Mouse (Mus musculus) gastrocnemius, postnatal 36 days (tissue): ENCODE results near the gene Rnf25. TPM values are rescaled to one million over a fixed set of nuclear protein-coding genes. Genes with fewer than 3 reads are reported as not detected.

Experiments used
- DNase-seq, 2 experiments: peaks; one replicate each; pipeline ENCODE4 v3.0.0; 2022
- intact Hi-C: fragments of 180-260 bp; cut with DNase I; formaldehyde crosslinking; loops from one replicate; pipeline ENCODE4 v1.15.1; 2025
- long read RNA-seq, 2 experiments: library from polyadenylated mRNA; stranded (forward); transcript quantifications; one replicate each; pipeline ENCODE4 v2.0.0; 2021
- total RNA-seq, 2 experiments: library from RNA; stranded (reverse); gene quantifications; 2 replicates each; pipeline ENCODE4 v1.2.3; 2021

Gene Rnf25
- 10 to 100 TPM; 15.1 to 17.5 TPM for total RNA-seq
- long read RNA-seq, experiment 1: 0 reads
- long read RNA-seq, experiment 2, partial matches to known transcripts: 0 of 1 reads
- long read RNA-seq, experiment 2, other reads (novel, unspliced or antisense): 1 of 1 reads

DNA sequence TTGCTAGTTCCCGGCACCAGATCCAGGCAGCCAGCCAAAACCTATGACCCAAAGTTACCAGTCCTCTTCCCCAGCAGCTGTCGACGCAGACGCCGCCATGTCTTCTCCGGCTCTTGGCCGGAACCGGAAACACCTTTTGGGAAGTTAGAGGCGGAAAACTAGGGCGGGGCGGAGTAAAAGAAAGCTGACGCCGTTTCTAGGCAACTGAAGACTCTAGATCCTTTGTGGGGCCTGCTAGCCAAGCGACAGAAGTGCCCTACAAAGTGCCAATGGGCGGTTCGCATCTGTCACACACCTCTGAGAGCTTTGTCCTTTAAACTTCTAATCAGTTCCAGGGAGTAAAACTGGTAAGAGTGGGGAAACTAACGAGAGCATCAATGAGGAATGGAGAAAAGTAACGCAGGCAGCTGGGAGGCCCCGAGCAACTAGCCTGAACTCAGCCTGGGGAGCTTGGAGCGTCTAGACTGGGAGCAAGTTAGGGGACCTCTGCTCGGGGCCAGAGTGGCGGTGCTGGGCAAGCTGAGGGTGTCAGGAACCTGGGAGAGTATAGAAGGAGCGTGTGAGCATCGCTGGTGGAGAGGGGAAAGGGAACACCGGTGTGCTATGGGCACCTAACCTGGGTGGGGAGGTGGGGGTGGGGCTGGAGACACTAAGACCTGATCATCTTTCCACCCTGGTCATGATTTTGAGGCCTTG, at the start of gene Rnf25, which contains the start of gene Stk36:
TSS of gene Rnf25 (minus strand) at position 131 of the 696 bp plus-strand sequence.
TSS of gene Stk36 (plus strand) at position 179 of the 696 bp plus-strand sequence.
- intact Hi-C loops: loop anchor here (5.0 kb wide), 1 partner anchor 161 kb away; no protein-coding TSS in a partner anchor
- DNase-seq: peak; percentile 73 to 75

DNA sequence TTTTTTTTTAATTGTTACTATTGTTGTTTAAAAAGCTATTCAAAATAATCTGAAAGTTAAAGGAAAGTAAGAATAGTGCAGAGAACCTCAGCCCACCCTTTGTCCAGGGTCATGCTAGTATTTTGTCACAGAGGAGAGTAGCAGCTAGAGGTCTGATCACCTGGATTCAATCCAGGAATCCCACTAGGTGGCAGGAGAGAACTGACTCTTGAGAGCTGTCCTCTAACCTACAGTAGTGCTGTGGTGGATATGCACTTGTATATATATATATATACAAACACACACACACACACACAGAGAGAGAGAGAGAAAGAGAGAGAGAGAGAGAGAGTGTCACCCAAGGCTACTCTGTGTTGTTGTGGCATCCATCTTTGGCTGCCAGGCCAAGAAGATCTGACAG, 42.7 kb upstream of the Rnf25 start:
- intact Hi-C loops: no loop called here
- no peak for DNase-seq

DNA sequence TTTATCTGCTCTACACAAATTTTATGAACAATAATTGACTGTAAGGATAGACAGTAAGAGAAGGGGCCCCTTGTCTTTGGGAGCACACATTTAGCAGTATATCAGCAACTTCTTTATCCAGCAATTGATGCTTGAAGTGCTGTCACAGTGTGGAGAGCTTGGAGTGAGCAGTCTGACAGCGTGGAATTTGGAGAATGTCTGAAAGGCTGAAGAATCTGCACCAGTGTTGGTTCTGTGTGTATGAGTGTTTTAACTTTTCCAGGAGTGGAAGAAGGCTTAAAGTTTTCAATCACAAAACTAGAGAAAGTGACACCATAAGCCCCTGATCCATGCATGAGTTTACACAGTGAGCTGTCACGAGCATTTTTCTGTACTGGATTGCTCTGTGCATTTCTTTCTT, 42.3 kb upstream of the Rnf25 start:
- intact Hi-C loops: no loop called here
- no peak for DNase-seq

DNA sequence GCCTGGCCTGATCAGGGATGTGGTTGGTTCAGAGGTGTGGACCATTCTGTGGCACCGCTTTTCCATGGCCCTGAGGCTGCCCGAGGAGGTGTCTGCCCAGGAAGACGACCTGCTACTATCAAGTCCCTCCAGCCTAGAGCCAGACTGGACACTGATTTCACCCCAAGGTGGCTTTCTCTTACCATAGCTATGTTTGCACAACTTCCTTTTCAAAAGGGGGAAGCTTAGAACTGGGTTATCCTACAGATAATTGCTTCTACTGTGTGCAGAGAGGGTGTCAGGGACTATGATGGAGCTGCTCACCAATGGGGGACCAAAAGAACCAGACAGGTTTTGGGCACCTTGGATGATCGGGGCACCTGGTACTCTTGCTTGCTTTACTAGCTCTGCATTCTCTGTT, 31.5 kb upstream of the Rnf25 start:
- intact Hi-C loops: no loop called here
- no peak for DNase-seq

DNA sequence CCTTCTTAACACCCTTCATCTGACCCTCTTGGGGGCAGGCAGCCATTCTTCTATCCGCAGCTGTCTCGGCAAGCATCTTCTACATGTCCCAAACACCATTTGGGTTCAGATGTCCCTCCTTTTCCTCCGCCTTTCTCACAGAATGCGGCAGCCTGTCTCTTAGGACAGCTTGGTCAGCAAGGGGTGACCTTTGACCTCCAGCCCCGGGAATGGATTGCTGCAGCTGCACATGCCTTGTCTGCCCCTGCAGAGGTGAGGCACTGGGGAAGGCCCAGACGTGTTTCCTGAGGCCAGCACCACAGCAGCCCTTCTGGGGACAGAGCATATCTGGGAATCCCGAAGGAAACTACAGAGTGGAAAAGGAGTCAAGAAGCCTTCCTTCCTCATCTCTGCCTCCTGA, 26.8 kb upstream of the Rnf25 start:
- intact Hi-C loops: no loop called here
- no peak for DNase-seq

DNA sequence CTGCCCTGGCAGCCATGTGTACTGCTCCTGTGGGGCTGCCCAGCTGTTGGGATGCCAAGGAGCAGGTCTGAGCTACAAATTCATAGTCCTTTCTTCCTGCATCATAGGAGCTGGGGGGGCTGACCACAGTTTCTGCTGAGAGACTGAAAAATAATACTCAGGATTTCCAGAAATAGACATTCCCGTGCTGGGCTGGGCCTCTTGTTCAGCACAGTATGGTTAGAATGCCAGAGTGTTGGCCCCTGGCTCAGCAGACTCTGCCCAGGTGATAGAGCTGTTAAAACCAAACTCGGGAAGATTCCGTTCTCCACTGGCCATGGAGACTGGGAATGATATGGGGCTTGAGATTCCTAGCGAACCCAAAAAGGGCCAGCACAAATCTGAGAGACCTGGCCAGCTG, 24.9 kb upstream of the Rnf25 start:
- intact Hi-C loops: no loop called here
- DNase-seq: no peak

DNA sequence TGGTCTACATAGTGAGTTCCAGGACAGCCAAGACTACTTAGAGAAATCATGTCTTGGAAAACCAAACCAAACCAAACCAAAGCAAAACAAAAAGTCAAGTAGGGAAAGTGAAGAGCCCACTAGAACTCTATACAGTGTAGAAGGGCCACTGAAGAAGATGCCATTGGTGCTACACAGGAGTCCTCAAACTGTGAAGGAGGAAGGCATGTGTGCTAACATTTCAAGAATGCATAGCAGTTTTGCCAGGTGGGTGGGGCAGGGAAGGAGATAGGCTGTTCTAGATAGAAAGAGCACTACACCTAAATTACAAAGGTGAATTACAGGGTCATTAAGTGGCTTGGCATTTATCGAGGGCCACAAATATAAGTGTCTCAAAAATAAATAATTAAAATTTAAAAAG, 23.0 kb upstream of the Rnf25 start:
- no peak for DNase-seq
- intact Hi-C loops: no loop called here

DNA sequence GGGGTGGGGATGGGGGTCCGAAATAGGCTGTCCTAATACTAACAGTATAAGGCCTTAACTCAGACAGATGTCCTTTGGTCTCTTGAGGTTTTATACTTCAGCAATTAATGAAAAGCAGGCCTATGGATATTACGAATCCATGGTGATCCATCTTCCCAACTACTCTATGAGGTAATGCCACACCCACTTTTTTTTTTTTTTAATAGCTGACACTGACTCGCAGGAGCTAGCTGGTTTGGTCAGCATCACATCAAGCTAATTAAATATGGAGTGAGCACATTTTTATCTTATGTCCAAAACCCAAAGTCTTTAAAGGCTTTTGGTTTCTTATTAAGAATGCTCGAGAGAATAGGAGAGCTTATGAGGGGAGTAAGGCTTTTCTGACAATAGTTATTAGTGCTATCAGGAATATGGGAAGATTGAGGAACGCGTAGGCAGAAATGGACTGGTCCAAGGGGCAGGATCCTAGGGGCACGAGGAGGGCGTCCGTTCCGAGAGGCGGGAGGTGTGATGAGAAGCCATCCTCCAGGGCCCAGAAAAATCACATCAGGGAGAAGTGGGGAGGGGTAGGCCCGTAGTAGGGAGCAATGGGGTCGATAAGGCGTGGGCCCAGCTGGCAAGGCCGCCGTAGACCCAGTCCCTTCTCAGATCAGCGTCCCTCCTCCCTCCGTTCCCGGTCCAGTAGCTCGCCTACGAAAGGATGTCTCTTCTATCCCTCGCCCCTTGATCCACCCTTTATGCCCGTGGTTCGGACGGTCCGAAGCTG, 513 bp downstream of the Rnf25 start:
- intact Hi-C loops: loop anchor here (5.0 kb wide), 1 partner anchor 162 kb away; no protein-coding TSS in a partner anchor
- DNase-seq: no peak

DNA sequence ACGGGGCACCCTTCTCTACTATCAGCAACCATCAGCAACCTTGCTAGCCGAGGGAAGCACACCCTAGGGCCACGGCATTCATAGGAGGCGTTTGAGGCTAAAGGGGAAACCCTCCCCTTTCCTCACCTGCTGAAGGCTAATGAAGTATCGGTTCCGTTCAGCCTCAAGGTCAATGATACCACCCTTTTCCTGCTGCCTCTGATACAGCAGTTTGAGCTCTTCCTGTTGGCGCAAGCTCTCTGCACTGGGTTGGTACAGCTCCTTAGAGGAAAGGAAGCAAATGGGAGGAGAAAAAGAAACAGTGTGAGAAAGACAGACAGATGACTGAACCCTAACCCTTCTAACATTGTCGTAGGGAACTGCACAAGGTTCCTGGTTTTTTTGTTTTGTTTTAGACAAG, 6.8 kb downstream of the Rnf25 start:
- DNase-seq: no peak
- intact Hi-C loops: no loop called here

DNA sequence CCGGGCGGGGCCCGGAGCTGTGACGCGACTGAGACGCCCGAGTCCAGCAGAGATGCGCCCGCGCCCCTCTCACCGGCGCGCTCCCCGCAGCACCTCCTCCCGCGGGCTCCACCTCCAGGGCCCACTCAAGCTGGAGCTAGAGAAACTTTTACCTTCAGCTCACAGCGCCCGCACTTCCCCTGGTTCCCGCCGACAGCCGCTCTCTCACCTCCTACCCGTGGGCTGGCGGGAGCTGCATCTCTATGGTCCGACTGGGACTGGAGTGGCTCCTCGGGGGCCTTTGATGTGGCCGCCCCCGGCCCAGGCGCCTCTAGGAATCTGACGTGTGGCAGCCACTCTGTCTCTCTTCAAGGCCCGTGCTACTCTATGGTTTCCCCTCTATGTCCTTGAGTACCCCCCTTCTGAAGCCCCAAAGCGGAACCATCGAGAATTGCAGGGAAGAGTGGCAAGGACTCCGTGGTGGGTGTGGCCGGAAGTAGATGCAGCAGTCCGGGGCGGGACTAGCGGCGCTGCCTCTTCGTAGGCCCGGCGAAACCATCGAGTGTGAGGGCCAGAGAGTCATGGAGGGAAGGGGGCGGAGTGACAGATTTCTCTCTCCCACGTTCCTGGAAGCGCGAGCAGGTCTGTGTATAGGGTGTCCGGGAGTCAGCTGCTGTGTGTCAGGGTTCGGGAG, 13.3 kb downstream of the Rnf25 start, which contains the start of the genes Zfp142 and Bcs1l:
TSS of gene Zfp142 (minus strand) at position 474 of the 673 bp plus-strand sequence.
TSS of gene Bcs1l (plus strand) at position 517 of the 673 bp plus-strand sequence.
- DNase-seq: peak; percentile 96 to 99
- intact Hi-C loops: no loop called here

DNA sequence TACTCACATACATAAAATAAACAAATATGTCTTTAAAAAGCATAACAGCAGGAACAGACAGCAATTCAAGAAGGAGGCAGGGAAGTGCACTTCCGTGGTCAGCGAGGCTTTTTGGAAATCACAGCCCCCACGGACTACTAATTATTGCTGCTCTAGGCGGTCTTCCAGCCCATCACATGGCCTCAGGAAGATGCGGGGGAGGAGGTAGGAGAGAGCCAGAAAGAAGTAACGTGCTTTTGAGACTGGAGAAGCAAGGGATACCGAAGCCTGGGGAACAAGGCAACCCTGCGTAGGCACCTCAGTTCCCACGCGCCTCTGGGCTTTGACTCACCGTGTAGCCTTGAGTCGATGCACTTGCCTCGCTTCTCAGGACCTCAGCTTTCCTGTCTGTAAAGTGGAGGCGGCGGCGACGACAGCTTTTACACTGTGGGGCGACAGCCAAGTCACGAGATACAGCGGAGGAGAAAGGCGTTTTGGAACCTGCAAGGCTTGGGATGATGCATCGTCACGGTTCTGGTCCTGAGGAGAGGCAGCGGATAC, 13.9 kb downstream of the Rnf25 start:
- intact Hi-C loops: no loop called here

DNA sequence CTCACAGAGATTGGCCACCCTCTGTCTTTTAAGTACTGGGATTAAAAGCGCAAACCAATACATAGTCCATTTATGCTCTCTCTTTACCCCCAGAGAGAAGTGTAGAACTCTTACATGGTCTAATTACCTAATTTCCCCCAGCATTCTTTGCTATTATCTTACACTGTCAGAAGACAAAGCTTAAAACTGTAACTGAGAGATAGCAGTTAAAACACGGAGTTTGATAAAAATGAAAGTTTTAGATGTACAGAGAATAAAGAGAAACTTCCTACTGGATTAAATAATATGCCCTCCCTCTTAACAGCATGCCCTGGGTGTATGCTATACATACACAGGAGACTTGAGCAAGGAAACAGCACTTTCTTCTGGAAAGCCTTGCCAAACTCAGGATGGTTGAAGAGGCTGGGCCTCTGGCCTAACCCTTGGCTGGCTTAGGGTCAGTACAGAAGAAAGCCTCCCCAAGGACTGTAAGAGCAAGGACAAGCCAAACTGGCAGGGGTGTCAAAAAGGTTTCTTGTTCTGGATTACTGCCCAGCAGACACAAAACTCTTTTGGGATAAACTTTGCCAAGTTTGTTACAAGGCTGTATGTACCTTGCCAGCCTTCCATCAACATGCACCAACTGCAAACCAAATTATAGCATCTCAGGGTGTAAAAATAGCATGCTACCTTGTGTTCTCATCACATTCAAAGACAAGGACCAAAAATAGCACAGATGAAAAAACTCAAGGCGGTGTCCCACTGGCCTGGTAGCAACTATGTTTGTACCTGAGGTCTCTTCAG, 16.4 kb downstream of the Rnf25 start:
- DNase-seq: no peak
- intact Hi-C loops: no loop called here

More for the DNA sequence above, 13.9 kb downstream of the Rnf25 start:
- no peak for DNase-seq

DNA sequence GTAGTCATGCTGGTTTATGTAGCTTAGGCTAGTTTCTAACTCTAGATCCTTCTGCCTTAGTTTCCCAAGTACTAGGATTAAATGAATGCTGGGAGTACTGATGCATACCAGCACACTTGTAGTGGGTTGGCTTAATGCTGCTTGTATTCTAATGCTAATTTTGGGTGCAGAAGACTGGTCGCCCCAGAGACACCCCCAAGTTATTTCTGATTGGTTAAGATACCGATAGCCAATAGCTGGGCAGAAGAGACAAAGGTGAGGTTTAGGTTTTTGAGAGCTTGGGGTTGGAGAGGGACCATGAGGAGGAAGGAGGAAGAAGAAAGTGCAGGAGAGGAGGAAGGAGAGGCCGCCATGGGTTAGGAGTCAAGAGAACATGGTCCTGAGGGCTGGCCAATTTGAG, 18.6 kb downstream of the Rnf25 start:
- DNase-seq: no peak
- intact Hi-C loops: no loop called here

DNA sequence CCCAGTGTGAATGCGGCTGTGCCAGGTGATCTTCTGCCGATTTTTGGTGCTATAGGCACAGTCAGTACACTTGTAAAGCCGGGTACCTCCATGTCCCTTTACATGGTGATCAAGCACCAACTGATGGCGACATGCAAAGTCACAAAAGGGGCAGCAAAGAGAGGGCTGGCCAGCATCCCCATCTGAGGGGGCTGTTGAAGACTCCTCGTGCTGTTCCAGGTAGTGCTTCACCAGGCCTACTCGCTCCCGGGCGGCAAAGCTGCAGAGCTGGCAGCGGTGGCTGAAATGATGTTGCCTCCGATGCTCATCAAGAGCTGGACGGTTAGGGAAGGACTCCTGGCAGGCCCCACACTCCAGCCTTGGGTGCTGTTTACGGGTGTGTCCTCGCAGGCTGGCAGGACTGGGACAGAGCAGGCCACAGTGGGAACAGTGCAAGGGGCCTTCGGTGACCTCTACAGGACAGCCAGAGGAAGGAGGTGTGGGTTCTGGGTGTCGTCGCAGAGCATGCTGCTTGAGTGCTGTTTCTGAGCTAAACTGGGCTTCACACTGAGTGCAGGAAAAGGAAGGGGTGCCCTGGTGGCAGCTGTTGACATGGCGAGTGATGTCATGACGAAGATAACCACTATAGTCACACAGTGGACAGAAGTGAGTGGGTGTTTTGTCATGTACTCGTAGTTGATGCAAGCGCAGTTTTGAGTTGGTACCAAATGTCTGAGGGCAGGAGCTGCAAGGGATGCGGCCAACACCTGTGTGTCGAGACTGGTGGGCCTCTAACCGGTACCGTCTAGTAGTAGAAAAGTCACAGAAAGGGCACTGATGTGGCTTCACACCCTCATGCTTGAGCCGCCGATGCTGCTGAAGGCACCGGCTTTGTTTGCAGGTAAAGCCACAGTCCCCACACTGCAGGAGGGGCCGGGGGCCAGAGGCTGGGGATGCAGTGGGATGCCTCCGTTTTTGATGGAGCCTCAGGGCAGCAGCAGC, 31.2 kb downstream of the Rnf25 start:
- intact Hi-C loops: no loop called here
- no peak for DNase-seq

DNA sequence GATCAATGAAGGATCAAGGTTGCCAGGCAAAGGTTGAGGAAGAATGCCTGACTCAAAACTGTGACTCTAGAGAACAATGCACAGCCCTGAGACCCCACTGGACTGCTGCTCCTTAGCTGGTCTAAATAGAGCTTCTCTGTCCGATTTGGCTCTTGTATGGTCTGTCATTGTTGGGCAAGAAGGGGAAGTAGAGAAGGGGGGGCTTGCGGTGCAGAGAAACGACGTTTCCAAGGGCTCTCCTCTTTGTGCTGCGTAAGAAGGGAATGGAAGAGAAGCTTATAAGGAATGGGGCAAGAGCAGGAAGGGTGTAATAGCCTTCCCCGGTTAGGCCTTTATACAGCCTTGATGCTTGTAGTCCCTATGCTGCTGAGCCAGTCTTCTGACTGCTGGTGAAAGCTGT, 35.4 kb downstream of the Rnf25 start:
- DNase-seq: no peak
- intact Hi-C loops: no loop called here

DNA sequence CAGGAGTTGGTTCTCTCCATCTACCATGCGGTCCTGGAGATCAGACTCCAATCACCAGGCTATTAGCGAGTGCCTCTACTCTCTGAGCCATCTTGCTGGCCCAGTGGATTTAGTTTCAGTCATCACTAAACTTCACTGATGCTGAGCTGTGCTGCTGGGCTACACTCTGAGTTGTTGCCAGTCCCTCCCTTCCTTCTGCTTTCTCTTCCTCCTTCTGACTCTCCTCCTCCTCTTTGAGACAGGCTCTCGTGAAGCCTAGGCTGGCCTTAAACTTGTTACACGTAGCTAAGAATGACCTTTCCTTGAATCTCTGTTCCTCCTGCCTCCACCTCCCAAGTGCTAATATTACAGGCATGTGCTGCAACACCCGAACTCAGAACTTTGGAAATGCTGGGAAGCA, 42.1 kb downstream of the Rnf25 start:
- intact Hi-C loops: no loop called here
- DNase-seq: no peak

DNA sequence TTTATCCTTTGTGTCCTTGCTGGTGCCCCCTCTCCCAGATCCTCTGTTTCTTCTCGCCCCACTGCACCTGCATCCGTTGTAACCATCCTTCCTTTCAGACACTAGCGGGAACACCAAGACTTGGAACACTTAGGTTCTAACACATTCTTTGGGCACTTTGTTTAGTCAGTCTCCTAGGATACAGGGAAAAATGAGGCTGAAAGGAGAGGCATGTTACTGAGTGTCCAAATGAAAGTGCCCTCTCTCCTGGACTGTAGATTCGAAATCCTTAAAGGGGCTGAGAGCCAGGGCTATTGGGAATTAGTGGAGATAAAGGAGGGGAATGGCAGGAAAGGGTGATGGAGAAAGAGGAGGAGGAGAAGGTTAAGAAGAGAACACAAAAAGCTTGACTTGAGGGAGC, 57.0 kb downstream of the Rnf25 start, which contains the start of gene Usp37:
TSS of gene Usp37 (minus strand) at position 101 of the 400 bp plus-strand sequence.
- DNase-seq: no peak
- intact Hi-C loops: no loop called here
